Mouse (Mus musculus) adrenal gland, postnatal 25 days (tissue): Measurements from ENCODE around the gene Ms4a6c. TPM values are rescaled to one million over a fixed set of nuclear protein-coding genes. Genes with fewer than 3 reads are reported as not detected.
"Not testable (repeated sequence)": the region's sequence is repeated elsewhere in the genome, so short reads cannot be mapped to it uniquely, and the experiment has no call there.

Experiments
- DNase-seq: peaks from one replicate; pipeline ENCODE4 v3.0.0; 2021; ENCODE audit warnings: mixed read lengths
- long read RNA-seq: library from polyadenylated mRNA; stranded (forward); transcript quantifications from one replicate; pipeline ENCODE4 v2.0.0, GENCODE M21; 2021
- total RNA-seq: library from RNA; stranded (reverse); gene quantifications from 2 replicates; pipeline ENCODE4 v1.2.3, GENCODE M21; 2021

Gene Ms4a6c
- 4.0 and 4.5 TPM in 2 replicates for total RNA-seq
- long read RNA-seq, partial matches to known transcripts = 1 of 1 reads
- long read RNA-seq, other reads (novel, unspliced or antisense) = 0 of 1 reads

DNA sequence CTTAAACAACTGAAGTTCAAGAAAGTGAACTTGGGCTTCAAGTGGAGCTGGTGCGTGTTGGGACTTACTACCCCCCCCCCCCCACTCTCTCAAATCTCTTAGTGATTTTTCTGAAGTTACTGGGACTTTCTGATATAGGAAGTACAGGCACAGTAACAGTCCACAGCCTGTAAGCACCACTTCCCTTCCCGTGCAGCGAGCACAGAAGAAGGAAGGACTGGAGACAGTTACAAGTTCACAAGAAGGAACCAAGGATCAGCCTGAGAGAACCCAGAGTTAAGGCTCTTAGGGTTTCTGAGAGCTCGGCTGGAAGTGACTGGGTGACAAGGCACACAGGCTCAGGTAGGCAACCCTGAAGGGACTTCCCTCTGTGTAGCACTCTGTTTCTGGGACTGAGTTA, at the start of gene Ms4a6c:
TSS of gene Ms4a6c (plus strand) at position 152 of the 400 bp plus-strand sequence.
- not testable (repeated sequence) for DNase-seq

- not testable (repeated sequence) for DNase-seq
These were observed 38.0 kb upstream of the Ms4a6c start for GRCm38 (mm10) chr19:11431209-11431608.

- DNase-seq = no peak
These were observed 33.9 kb upstream of the Ms4a6c start for GRCm38 (mm10) chr19:11435058-11435834.

DNA sequence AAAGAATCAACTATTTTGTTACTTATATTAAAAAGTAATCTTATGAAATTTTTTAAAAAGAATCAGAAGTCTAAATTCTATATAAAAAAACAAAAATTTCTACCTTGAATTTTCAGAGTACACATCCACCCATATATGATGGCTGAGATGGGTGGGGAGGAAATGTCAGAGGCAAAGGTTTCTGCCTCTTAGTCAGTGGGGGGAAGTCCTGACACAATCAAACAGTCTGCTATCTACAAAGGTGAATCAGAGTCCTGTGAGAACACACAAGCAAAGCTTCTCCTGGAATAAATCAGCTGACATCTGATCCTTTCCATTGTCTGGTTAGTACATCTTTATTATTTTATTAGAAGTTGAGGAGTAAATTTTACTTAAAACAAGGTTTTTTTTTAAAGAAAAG, 25.8 kb upstream of the Ms4a6c start, which contains the start of gene Ms4a4b:
TSS of gene Ms4a4b (plus strand) at position 216 of the 400 bp plus-strand sequence.
- DNase-seq = no peak

DNA sequence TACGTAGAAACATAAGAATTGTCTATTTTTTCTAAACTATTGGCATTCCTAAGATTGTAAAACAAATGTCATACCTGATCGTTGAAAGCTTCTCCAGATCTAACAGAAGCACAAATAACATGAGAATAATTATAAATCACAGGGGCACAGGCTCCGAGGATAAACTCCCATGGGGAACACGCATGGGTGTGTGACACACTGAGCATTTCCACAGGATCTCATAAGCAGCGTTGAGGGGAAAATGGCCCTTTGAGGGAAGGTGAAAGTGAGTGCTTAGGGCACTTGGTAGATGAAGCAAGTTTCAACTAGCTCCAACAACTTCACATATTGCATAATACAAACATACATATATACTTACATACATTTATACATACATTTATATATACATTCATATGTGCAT, 25.2 kb upstream of the Ms4a6c start:
- DNase-seq = no peak

- DNase-seq = no peak
These were observed 21.9 kb upstream of the Ms4a6c start for GRCm38 (mm10) chr19:11447238-11447637.

DNA sequence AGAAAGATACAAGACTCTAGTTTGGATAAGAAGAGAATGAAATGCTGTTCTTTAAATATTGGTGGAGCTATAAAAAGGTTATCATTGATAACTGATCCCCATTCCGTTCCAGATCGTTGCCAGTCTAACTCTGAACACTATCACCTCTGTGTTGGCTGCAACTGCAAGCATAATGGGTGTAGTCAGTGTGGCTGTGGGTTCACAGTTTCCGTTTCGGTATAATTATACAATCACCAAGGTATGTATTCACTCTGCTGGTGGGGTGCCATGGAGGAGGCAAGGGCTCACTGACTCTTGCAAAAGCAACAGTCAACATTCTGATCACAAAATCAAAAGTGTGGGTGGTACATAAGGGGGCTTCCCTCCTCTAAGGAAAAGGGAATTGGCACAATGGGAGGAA, 10.1 kb upstream of the Ms4a6c start:
- not testable (repeated sequence) for DNase-seq

GRCm38 (mm10) chr19:11464795-11465194, 4.4 kb upstream of the Ms4a6c start:
- not testable (repeated sequence) for DNase-seq

DNA sequence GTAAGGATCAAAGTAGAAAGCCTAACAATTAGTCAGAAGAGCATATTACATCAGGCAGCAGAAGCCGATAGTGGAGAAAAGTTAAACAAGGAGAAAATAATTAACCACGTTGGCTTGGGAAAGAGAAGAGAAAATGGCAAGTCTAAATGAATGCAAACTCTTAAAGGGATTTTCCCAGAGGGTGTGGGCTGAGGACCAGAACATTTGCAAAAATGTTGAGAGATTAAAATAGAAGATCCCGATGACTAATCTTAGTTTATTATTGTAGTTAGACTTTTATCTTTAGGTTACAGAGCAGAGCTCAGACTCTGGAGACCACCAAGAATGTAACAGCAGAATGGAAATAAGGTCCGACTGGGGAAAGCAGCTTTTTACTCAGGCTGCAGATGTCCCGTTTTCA, 2.7 kb upstream of the Ms4a6c start:
- no peak for DNase-seq

DNA sequence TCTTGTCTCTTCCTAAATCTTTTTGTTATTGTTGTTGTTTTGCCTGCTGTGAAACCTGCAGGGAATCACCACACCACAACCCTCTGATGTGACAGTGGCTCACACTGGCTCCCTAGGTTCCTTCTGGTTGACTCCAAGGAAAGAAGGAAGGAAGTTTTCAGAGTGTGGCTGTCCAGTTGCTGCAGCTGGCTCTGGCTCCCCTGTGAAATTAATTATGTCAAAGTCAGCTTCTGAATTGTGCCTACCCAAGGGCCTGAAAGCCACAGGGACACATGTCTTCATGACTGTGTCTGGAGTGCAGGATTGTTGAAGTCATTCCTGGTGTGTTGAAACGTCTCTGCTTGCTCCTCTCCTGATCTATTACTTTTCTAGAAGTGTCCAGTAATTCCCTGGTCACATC, 805 bp upstream of the Ms4a6c start:
- not testable (repeated sequence) for DNase-seq

DNA sequence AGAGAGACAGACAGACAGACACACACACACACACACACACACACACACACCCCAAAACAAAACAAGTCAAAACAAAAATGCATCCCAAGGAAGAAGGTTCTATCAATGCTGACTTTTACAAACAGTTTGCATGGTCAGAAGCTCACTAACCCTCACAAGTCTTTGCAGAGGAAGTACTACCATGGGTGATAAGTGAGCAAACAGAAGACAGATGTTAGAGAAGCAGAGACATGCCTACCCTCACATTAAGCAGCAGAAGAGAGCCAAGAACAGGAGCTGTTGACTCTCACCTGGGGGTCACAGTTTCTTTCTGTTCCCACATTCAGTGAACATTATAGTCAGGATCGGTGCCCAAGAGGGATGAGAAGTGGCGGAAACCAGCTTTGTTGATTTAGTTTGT, 10.5 kb downstream of the Ms4a6c start:
- no peak for DNase-seq

DNA sequence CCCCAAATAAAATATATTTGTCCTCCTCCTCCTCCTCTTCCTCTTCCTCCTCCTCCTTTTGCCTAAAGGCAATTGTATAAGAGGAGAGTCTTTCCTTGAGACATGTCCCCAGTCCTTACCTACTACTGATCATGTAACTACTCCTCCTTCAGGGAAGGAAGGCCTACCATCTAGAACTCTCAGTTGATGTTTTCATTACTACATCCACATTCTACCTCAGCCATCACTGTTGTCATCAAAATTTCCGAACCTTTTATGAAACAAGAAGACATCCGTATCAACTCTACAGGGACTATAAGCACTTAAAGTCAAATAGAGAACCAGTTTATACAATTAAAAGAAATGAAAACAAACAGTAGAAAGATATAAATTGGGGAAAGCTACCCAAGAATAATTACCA, 13.5 kb downstream of the Ms4a6c start:
- no peak for DNase-seq

DNA sequence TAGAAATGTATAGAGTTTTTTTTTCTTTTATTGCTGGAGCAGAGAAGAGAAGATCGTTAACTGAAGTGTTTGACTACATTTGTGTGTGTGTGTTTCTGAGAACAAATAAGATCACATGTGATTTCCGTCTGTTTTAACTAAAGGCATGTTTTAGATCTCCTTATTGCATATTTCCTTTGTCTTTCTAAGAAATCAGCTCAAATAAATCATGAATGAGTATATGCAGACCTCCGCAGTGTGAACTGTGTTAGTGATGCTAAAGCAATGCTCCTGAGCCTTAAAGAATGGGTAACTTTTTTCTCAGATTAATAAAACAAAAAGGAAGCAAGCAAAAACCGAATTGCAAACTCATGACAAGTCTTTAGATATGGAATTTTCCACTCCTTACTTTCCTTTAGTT, 14.8 kb downstream of the Ms4a6c start:
- no peak for DNase-seq

DNA sequence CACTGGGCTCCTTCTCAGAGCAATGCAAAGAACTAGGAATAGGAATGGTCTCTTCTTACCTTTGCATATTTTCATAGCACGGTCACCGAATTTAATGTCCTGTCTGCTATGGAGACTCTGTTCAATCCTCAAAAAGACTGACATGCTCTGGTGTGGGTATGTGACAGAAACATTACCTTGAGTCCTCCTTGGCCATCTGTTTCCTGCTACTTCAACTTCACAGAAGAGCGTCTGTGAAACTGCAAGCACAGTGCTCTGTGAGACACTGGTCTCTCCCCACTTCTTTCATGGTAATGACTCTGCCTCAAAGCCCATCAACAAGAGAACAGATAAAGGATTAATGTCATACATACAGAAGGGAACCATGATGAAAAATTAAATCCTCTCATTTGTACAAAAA, 15.2 kb downstream of the Ms4a6c start:
- DNase-seq = no peak

- no peak for DNase-seq
These were observed 16.1 kb downstream of the Ms4a6c start for GRCm38 (mm10) chr19:11485266-11485665.

DNA sequence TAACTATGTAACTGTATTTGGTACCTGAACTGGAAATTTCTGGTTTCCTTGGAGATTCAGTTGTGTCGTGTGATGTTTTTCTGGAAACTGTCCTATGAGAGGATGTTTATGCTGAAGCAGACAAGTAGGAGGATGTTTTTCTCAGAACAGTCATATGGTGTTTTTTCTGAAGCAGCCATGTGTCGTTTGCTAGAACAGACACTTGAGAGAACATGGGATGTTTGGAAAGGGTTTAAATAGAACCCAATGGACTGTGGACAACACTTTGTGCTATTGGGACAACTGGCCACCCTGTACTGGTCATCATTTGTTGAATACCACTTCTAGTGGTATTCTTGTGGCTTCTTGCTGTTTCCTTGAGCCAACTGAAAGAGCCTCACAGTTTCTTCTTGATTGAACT, 16.6 kb downstream of the Ms4a6c start, which contains the start of gene Gm8369:
TSS of gene Gm8369 (plus strand) at position 193 of the 400 bp plus-strand sequence.
- DNase-seq = no peak

DNA sequence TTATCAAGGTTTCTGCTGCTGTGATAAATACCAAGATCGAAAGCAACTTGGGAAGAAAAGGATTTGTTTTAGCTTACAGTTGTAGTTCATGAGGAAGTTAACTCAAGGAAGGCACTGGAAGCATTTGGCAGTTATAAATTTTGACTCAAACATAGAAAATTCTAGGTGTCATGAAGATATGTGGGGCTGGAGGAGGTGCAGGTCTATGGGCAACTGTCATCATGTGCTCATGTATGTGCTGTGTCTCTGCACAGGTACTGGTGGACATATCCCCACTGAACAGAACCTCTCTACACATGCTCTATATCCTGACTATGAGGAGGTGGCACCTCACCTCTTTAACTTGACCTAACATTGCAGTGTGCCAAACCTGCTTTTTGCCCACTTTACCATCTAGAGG, 17.4 kb downstream of the Ms4a6c start:
- no peak for DNase-seq

- DNase-seq = no peak
These were observed 22.4 kb downstream of the Ms4a6c start for GRCm38 (mm10) chr19:11491406-11492189.

GRCm38 (mm10) chr19:11492671-11493070, 23.5 kb downstream of the Ms4a6c start:
- no peak for DNase-seq

- DNase-seq = no peak
These were observed 25.4 kb downstream of the Ms4a6c start for GRCm38 (mm10) chr19:11494519-11494918.

DNA sequence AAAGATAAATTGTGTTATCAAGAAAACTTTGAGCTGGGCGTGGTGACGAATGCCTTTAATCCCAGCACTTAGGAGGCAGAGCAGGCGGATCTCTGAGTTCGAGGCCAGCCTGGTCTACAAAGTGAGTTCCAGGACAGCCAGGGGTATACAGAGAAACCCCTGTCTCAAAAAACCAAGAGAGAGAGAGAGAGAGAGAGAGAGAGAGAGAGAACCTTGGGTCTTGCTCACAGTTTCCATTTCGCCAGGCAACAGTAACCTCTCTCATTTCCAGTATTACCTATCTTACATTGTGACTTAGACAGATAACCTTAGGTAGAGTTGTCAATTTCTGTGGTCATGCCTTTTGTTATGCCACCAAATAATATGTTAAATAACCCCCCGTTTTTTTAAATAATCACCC, 27.2 kb downstream of the Ms4a6c start:
- no peak for DNase-seq

- not testable (repeated sequence) for DNase-seq
These were observed 28.1 kb downstream of the Ms4a6c start for GRCm38 (mm10) chr19:11497300-11497699.

GRCm38 (mm10) chr19:11500796-11501195, 31.6 kb downstream of the Ms4a6c start:
- DNase-seq = no peak
